In genomic region chr16:45927601-45928000, GRCm38 (mm10) we compare ENCODE assay signal across 18 mouse cellular contexts. TPM values are rescaled to one million over a fixed set of nuclear protein-coding genes. Genes with fewer than 3 reads are reported as not detected.
A peak's percentile ranks its signal among the peaks of the same experiment; 100 is the strongest.
DNase-seq lines count a peak whose midpoint lies in the region; ATAC-seq and TF ChIP-seq lines count a peak whose summit lies in the region.
"Had no signal": no experiment of that assay in that cellular context is flagged by ENCODE, and none has a peak within 500 bp of the region (broad histone marks: within the 10 kb centered on the region; RNA-seq: fewer than 3 reads in every experiment).

No protein-coding gene starts in this region.

- ATAC-seq in limb, embryonic 14.5 days (ENCODE audit: low FRiP score, low read depth): no peak
- ATAC-seq in lung, embryonic 14.5 days (ENCODE audit: insufficient read depth): peak; percentile 80
- ATAC-seq in midbrain, embryonic 16.5 days: no peak
- ATAC-seq in megakaryocyte progenitor cell, adult 5-6 weeks (replicated peaks; ENCODE audit: poor library complexity): no peak
- ATAC-seq: forebrain, embryonic 16.5 days; hindbrain, postnatal 0 days had no signal

- H3K4me3 ChIP-seq in limb, embryonic 14.5 days (replicated peaks; ENCODE audit: low read length): no peak overlapping the region
- H3K4me3 ChIP-seq in limb, embryonic 10.5 days: no peak overlapping the region
- H3K4me3 ChIP-seq in embryonic fibroblast, embryonic 13.5 days (ENCODE audit: insufficient read depth, low read length): no peak overlapping the region
- H3K4me3 ChIP-seq in lung, embryonic 14.5 days (ENCODE audit: low read depth, low read length): no peak overlapping the region
- H3K4me3 ChIP-seq in midbrain, embryonic 16.5 days (ENCODE audit: low read depth, low read length): no peak overlapping the region
- H3K4me3 ChIP-seq: limb, embryonic 15.5 days; stomach, embryonic 15.5 days had no signal

- no peaks in the 10 kb centered on the region for H3K27me3 ChIP-seq in limb, embryonic 14.5 days (ENCODE audit: control insufficient read depth, insufficient read depth, low read length)
- no peaks in the 10 kb centered on the region for H3K27me3 ChIP-seq in limb, embryonic 10.5 days (ENCODE audit: low read depth, poor library complexity, severe bottlenecking)
- no peaks in the 10 kb centered on the region for H3K27me3 ChIP-seq in lung, embryonic 14.5 days (ENCODE audit: insufficient read depth, low read length)
- no peaks in the 10 kb centered on the region for H3K27me3 ChIP-seq in midbrain, embryonic 16.5 days (ENCODE audit: control insufficient read depth, insufficient read depth, low read depth, low read length)
- H3K27me3 ChIP-seq: limb, embryonic 15.5 days; stomach, embryonic 15.5 days had no signal

- no peak overlapping the region for H3K27ac ChIP-seq in limb, embryonic 14.5 days (replicated peaks; ENCODE audit: low read depth, low read length)
- no peak overlapping the region for H3K27ac ChIP-seq in limb, embryonic 10.5 days
- H3K27ac ChIP-seq in embryonic fibroblast, embryonic 13.5 days (ENCODE audit: insufficient read depth, low read length): peak overlapping the region; percentile 76
- peak overlapping the region; percentile 46; the same call in 1 of the 2 replicates for H3K27ac ChIP-seq in lung, embryonic 14.5 days (ENCODE audit: low read depth)
- no peak overlapping the region for H3K27ac ChIP-seq in midbrain, embryonic 16.5 days (ENCODE audit: low read length)
- H3K27ac ChIP-seq: hindbrain, postnatal 0 days; limb, embryonic 15.5 days; stomach, embryonic 15.5 days had no signal

- WGBS in limb, embryonic 14.5 days: 42% methylated on average over 3 of the region's 3 CpGs
- WGBS in limb, embryonic 10.5 days: 51% methylated on average over 3 of the region's 3 CpGs
- 5% methylated on average over 3 of the region's 3 CpGs for WGBS in lung, embryonic 14.5 days
- WGBS in midbrain, embryonic 16.5 days: 70% methylated on average over 3 of the region's 3 CpGs

- no peak overlapping the region for H3K9ac ChIP-seq in limb, embryonic 14.5 days (ENCODE audit: low read depth, low read length, severe bottlenecking)
- no peak overlapping the region for H3K9ac ChIP-seq in lung, embryonic 14.5 days
- H3K9ac ChIP-seq in midbrain, embryonic 16.5 days (ENCODE audit: low read depth, low read length): no peak overlapping the region
- H3K9ac ChIP-seq: limb, embryonic 15.5 days; stomach, embryonic 15.5 days had no signal

- no peaks in the 10 kb centered on the region for H3K36me3 ChIP-seq in limb, embryonic 14.5 days (ENCODE audit: control insufficient read depth, insufficient read depth, low read length)
- no peaks in the 10 kb centered on the region for H3K36me3 ChIP-seq in limb, embryonic 10.5 days
- H3K36me3 ChIP-seq in lung, embryonic 14.5 days (ENCODE audit: insufficient read depth): no peaks in the 10 kb centered on the region
- H3K36me3 ChIP-seq in midbrain, embryonic 16.5 days (ENCODE audit: control insufficient read depth, insufficient read depth, low read length): no peaks in the 10 kb centered on the region
- H3K36me3 ChIP-seq: limb, embryonic 15.5 days; stomach, embryonic 15.5 days had no signal

- no peak for TF ChIP-seq POLR2A in limb, embryonic 14.5 days (IDR thresholded peaks at IDR 0.05; ENCODE audit: borderline replicate concordance, extremely low read depth, insufficient read depth, insufficient read length)
- no peak for TF ChIP-seq POLR2A in embryonic fibroblast, embryonic 13.5 days (IDR thresholded peaks at IDR 0.05; ENCODE audit: low read depth, low read length)

- peak; percentile 49 for DNase-seq in limb, embryonic 14.5 days (ENCODE audit: low spot score)
- no peak for DNase-seq in limb, embryonic 10.5 days (ENCODE audit: low spot score)
- peak; percentile 78 for DNase-seq in lung, embryonic 14.5 days
- DNase-seq in skeletal muscle tissue, adult 2 months (ENCODE audit: low read depth, low spot score): peak; percentile 47
- no peak for DNase-seq in thymus, postnatal 0 days (ENCODE audit: low spot score)
- DNase-seq: adrenal gland, adult 2 months; cerebellum, adult 9-10 months; gastrocnemius, postnatal 36 days; layer of hippocampus, postnatal 36 days; right cerebral cortex, postnatal 25 days had no signal

- TF ChIP-seq CTCF in embryonic fibroblast, embryonic 13.5 days (IDR thresholded peaks at IDR 0.05; ENCODE audit: borderline replicate concordance, insufficient read depth, low read length): no peak
- TF ChIP-seq CTCF in lung, embryonic 14.5 days (IDR thresholded peaks at IDR 0.05; ENCODE audit: low read depth): no peak

- no peak overlapping the region for H3K4me2 ChIP-seq in limb, embryonic 14.5 days (replicated peaks; ENCODE audit: low read depth, low read length, severe bottlenecking)
- H3K4me2 ChIP-seq in lung, embryonic 14.5 days: 0 out of 2 replicates have a peak overlapping the region, but pooled peaks have one; percentile 12
- no peak overlapping the region for H3K4me2 ChIP-seq in midbrain, embryonic 16.5 days (ENCODE audit: low read length)
- H3K4me2 ChIP-seq: limb, embryonic 15.5 days; stomach, embryonic 15.5 days had no signal

- no peaks in the 10 kb centered on the region for H3K9me3 ChIP-seq in limb, embryonic 14.5 days (ENCODE audit: control insufficient read depth, low read length)
- H3K9me3 ChIP-seq in limb, embryonic 10.5 days (replicated peaks): no peaks in the 10 kb centered on the region
- no peaks in the 10 kb centered on the region for H3K9me3 ChIP-seq in lung, embryonic 14.5 days (ENCODE audit: low read depth, low read length)
- no peaks in the 10 kb centered on the region for H3K9me3 ChIP-seq in midbrain, embryonic 16.5 days (replicated peaks; ENCODE audit: control insufficient read depth, low read length, poor library complexity, severe bottlenecking)
- H3K9me3 ChIP-seq: limb, embryonic 15.5 days; stomach, embryonic 15.5 days had no signal

- H3K4me1 ChIP-seq in limb, embryonic 14.5 days (ENCODE audit: control insufficient read depth, insufficient read depth, low read length): peaks cover 26% of the 10 kb centered on the region
- peaks cover 14% of the 10 kb centered on the region for H3K4me1 ChIP-seq in limb, embryonic 10.5 days
- peaks cover 21% of the 10 kb centered on the region for H3K4me1 ChIP-seq in embryonic fibroblast, embryonic 13.5 days (ENCODE audit: control insufficient read depth, insufficient read depth, low read length)
- peaks cover 26% of the 10 kb centered on the region for H3K4me1 ChIP-seq in lung, embryonic 14.5 days (ENCODE audit: insufficient read depth)
- no peaks in the 10 kb centered on the region for H3K4me1 ChIP-seq in midbrain, embryonic 16.5 days (ENCODE audit: control insufficient read depth, insufficient read depth, low read length)

RNA-seq across cellular contexts. Expression of gene Phldb2, which starts 25.8 kb away (rescaled TPM):
- polyA plus RNA-seq in limb, embryonic 14.5 days (2012; rRNA removed): 46.5 and 51.0 TPM in 2 replicates
- polyA plus RNA-seq in limb, embryonic 14.5 days (2014; fragmentation: Nextera tagmentation; extraction: Ambion mirVana): 55.8 and 57.9 TPM in 2 replicates
- polyA plus RNA-seq in limb, embryonic 10.5 days (2016; fragmentation: Nextera tagmentation; extraction: Ambion mirVana): 38.9 and 50.2 TPM in 2 replicates
- 253 and 317 TPM in 2 replicates for polyA plus RNA-seq in embryonic fibroblast, embryonic 13.5 days (2011; ENCODE audit: insufficient read length, low read depth, missing spikeins)
- polyA plus RNA-seq in lung, embryonic 14.5 days (2014; fragmentation: Nextera tagmentation; extraction: Ambion mirVana): 47.3 and 48.0 TPM in 2 replicates
- 6.6 and 6.9 TPM in 2 replicates for polyA plus RNA-seq in midbrain, embryonic 16.5 days (2015; fragmentation: Nextera tagmentation; extraction: Ambion mirVana)
- total RNA-seq in megakaryocyte progenitor cell, adult 5-6 weeks (2015): 1.1 and 1.8 TPM in 2 replicates
- 1.2 and 1.7 TPM in 2 replicates for total RNA-seq in megakaryocyte progenitor cell, adult 5-6 weeks (2017)
- polyA plus RNA-seq in thymus, postnatal 0 days (2015; fragmentation: Nextera tagmentation; extraction: Ambion mirVana): 2.2 and 2.6 TPM in 2 replicates
- total RNA-seq: monocyte, adult 5-6 weeks had no signal

Comparison
In these comparisons a context has a peak if more than half of its experiments do, and no peak if none do; other contexts are left out.
1. DNase-seq: peak in limb, embryonic 14.5 days (single experiment), lung, embryonic 14.5 days (single experiment) and skeletal muscle tissue, adult 2 months (single experiment); none in limb, embryonic 10.5 days (single experiment) and thymus, postnatal 0 days (single experiment).
2. H3K27ac ChIP-seq: peak in embryonic fibroblast, embryonic 13.5 days (single experiment) and lung, embryonic 14.5 days (single experiment); none in limb, embryonic 14.5 days (single experiment), limb, embryonic 10.5 days (single experiment) and midbrain, embryonic 16.5 days (single experiment).